Mouse (Mus musculus): ENCODE results near the gene Akr1c6.

- TF ChIP-seq POLR2A (IDR thresholded peaks at IDR 0.05; ENCODE audit: borderline replicate concordance, control insufficient read depth, low read depth, low read length) (no peak), CTCF (IDR thresholded peaks at IDR 0.05; ENCODE audit: control insufficient read depth, insufficient read depth, low read length) (no peak)
Observed at GRCm38 (mm10) chr13:4434006-4434405, at the start of gene Akr1c6.
